Mouse (Mus musculus) gastrocnemius, adult 8-10 months (tissue): ENCODE measurements around the gene Cdc42ep2. TPM values are rescaled to one million over a fixed set of nuclear protein-coding genes. Genes with fewer than 3 reads are reported as not detected.

Experiments
- DNase-seq, 2 experiments: peaks; one replicate each; pipeline ENCODE4 v3.0.0; 2022; ENCODE audit warnings: low spot score in 2 of 2
- total RNA-seq, 4 experiments: library from RNA; stranded (reverse); gene quantifications; 2 replicates each; pipeline ENCODE4 v1.2.4; 2022

Gene Cdc42ep2
- 1 to 10 TPM; 8.6 to 9.9 (median 8.7) TPM for total RNA-seq

DNA sequence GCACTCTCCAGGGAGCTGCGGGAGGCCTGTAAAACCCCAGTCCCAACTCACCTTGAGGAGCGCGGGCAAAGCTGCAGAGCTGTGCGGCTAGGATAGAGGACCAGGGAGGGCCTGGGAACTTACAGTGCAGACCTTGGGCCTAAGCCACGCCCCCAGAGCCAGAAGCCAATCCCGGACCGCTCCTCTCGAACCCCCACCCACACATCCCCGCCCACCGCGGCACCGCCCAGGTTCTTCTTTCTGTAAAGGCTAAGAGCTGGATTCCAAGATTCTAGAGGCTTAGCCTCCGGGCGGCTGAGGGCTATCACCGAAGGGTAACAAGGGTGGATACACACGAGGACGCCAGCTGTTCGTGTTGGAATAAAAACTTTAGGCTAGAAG is at the start of gene Cdc42ep2:
Gene Cdc42ep2, minus strand, starts transcription at position 104 of the 381 bp plus-strand sequence.
- DNase-seq: peak; percentile 94 to 97

DNA sequence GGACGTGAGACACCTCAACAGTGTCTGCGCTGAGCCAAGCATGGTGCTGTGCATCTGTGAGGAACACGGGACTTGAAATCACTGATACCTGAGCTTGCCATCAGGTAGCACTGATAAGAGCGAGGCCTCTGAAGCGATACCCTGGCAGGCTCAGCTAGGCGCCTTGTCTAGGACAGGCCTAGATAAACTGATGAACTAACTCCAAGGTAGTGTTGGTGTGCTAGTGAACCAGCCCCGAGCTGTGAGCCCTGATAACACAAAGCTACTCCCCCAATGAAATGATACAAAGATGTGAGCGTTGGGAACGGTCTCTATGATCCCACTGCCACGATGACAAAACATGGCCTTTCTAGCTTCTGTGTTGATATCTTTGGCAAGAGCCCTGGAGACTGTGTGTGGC is 43.0 kb upstream of the Cdc42ep2 start:
- DNase-seq: no peak

- no peak for DNase-seq
Measured at GRCm38 (mm10) chr19:5966786-5967185, 42.2 kb upstream of the Cdc42ep2 start.

- no peak for DNase-seq
Measured at GRCm38 (mm10) chr19:5965910-5966309, 41.3 kb upstream of the Cdc42ep2 start.

DNA sequence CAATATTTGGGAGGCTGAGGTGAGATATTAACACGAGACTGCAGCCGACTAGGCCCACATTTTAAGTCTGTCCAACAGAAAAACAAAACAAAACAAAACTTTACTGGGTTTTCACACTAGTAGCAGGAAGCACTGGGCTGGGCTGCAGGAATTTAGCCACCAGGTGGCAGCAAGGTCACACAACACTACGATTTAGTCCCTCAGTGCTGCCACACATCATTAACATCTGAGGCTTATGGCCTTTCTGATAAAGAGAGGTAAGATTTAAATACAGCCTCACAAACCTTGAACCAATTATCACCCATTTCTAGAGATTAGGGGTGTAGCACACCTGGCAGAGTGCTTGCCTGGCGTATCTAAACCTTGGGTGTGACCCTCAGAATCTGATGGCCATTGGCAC is 40.7 kb upstream of the Cdc42ep2 start:
- DNase-seq: peak; percentile 57 to 62

DNA sequence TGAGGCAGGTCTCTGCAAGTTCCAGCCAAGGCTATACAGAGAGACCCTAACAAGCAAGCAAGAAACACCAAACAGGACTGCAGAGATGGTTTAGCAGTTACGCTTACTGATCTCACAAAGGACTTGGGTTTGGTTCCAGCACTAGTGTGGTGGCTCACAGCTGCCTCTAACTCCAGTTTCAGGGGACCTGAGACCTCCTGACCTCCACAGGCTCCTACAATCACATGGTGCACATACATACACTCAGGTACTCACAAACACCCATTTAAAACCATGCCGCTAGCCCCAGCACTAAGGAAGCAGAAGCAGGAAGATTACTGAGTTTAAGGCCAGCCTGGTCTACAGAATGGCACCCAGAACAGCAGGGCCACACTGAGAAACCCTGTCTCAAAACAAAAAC is 40.2 kb upstream of the Cdc42ep2 start:
- DNase-seq: no peak

- peak; percentile 72 to 75 for DNase-seq
Measured at GRCm38 (mm10) chr19:5963883-5964562, 39.4 kb upstream of the Cdc42ep2 start, which contains the start of gene Pola2. Gene Pola2 (minus strand): TSS chr19:5964202.

- no peak for DNase-seq
Measured at GRCm38 (mm10) chr19:5962651-5963050, 38.0 kb upstream of the Cdc42ep2 start.

- DNase-seq: no peak
Measured at GRCm38 (mm10) chr19:5957371-5957770, 32.8 kb upstream of the Cdc42ep2 start.

GRCm38 (mm10) chr19:5956685-5957084 is 32.1 kb upstream of the Cdc42ep2 start:
- DNase-seq: peak in 1 of 2 experiments; percentile 58

- no peak for DNase-seq
Measured at GRCm38 (mm10) chr19:5955704-5956670, 31.4 kb upstream of the Cdc42ep2 start.

DNA sequence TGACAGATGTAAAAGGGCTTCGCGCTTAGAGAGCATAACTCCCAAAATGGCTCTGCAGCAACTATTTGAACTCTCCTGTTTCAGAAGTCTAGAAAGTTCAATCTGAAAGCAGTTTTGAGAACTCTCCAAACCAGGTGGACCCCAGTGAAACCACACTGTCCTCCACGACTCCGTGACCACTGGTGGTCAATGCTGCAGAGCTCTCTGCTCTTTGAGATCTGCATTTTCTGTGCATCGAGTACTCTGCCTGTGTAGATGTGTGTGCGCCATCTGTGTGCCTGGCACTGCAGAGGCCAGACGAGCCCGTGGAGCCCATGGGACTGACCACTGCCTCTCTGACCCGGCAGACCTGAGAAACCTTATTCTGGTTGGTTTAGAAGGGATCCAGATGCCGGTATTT is 30.3 kb upstream of the Cdc42ep2 start:
- DNase-seq: no peak

GRCm38 (mm10) chr19:5954031-5954710 is 29.6 kb upstream of the Cdc42ep2 start:
- no peak for DNase-seq

DNA sequence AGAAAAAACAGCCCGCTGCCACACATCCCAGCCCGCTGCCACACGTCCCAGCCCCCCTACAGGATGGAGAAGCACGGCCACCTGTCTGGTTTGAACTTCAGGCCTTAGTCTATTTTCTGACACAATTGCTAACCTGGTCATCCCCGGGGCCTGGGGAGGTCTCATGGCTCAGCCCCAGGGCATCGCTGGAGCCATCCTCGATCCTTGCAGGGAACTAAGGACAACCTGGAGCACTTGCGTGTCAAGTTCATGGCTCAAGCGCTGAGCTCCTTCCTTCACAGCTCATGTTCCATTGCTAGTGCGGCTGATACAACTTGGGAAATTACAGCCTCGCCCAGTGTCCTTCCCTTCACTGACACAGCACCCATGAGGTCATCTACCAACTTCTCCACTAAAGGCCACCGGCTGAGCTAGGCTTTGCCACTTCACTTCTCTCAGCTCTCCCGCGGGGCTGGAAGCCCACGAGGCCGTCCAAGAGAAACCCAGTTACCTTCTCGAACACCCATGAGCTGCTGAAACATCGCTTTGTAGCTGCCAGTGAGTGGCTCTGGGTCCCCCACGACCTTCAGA is 28.7 kb upstream of the Cdc42ep2 start:
- DNase-seq: no peak

DNA sequence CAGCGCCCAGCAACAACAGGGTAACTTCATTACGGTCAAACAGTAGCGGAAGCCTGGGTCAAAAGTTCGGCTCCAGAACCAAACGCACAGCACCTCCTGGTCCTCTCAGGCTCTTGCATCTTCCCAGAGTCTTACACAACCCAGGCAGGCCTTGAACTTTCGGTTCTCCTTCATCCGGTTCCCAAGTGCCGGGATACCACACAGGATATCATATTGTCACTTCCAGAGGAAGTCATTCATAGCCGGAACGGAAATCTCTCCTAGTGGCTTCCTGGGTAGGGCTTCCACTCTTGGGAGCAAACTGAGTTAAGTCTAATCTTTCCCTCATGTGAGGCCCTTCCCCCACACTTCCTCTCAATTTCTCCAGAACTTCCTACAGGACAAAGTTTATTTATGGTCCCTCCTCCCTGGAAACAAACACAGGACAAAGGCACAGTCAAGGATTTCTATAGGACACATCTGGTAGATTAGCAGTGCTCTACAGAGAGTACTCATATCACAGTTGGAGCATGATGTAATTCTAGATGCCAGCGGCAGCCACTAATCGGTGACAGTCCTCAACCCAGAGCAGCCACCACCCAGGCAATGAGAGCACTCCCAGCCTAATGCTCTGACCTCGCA is 27.6 kb upstream of the Cdc42ep2 start:
- DNase-seq: no peak

DNA sequence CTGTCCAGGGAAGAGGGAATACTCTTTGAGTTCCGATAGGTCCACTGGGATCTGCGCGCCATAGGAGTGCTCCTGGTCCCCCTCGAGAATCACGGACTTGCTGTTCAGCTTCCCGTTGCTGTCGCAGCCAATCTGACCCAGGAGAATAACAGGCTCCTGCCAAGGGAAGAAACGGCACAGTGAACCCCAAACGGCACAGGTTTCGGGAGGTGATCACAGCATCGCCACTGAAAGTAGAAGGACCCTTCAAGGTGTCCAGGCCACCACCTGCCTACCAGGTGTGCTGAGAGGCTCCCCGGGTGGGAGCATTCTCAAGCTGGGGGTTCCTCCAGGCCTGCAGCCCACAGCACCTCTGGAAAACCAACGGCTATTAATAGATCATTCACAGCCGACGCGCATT is 27.0 kb upstream of the Cdc42ep2 start:
- DNase-seq: no peak

GRCm38 (mm10) chr19:5950218-5950617 is 25.6 kb upstream of the Cdc42ep2 start:
- DNase-seq: no peak

DNA sequence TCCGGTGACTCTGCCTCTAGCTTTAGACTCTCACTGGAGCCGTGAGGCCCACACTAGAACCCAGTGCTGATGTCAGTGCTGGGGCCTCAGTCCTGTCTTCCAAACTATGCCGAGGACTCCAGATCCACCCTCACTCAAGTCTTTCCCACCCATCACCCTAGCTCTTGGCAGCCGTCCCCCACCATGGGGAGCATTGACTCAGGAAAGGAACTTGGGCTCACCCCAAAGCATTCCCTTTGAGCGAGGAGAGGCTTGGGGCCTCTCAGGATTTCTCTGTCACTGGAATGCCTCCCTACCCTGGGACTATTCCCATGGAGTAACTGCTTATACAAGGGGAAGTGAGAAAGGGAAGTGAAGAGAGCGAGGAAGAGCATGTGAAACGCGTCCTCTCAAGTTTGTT is 21.3 kb upstream of the Cdc42ep2 start:
- peak in 1 of 2 experiments; percentile 63 for DNase-seq

DNA sequence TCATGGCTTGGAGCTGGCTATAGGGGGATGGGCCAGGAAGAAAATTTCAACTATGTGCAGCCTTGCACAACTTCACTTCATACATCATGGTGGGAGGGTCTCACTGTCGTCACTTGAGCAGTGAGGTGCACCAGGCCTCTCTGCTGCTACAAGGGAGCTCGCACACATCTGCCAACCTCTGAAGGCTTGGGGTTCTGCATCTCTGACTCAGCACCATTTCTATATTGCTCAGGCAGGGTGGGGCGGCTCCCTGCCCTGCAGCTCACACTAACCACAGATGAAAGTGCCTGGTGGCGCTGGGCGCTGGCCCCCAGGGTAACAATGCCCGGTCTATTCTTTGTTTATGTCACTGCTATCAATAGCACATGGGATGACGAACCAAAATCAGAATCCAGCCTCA is 20.4 kb upstream of the Cdc42ep2 start:
- no peak for DNase-seq

DNA sequence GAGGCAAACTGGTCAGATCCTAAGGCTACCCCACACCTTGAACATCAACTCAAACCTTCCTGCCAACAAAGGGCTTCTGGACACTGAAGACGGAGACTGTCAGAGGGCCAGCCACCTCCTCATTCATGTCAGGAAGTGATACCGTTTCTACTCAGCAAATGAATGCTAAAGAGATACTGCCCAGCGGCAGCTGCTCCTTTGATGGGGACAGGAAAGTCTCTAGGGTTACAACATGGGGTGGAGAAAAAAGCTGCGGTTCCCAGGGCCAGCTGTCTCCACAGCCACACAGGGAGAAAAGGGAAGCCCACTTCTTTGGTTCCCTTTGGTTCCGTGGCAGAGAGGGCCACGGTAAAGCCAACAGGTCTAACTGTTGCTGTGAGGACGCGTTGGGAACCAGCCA is 19.5 kb upstream of the Cdc42ep2 start:
- no peak for DNase-seq

- DNase-seq: no peak
Measured at GRCm38 (mm10) chr19:5943404-5943803, 18.8 kb upstream of the Cdc42ep2 start.
